Mouse (Mus musculus) lung, postnatal 36 days (tissue): ENCODE measurements around the gene Lins1.

Experiments used
- DNase-seq: peaks from one replicate; pipeline ENCODE4 v3.0.0; 2022; ENCODE audit warnings: mixed read lengths

Lins1 gene

GRCm38 (mm10) chr7:66733882-66734281 is 44.2 kb downstream of the Lins1 start:
- DNase-seq: no peak

- DNase-seq: no peak
These were observed 44.8 kb downstream of the Lins1 start for GRCm38 (mm10) chr7:66734466-66734865.

- DNase-seq: peak; percentile 28
These were observed 45.3 kb downstream of the Lins1 start for GRCm38 (mm10) chr7:66734993-66735392.

GRCm38 (mm10) chr7:66737418-66737817 is 47.7 kb downstream of the Lins1 start:
- DNase-seq: no peak

GRCm38 (mm10) chr7:66741008-66741407 is 51.3 kb downstream of the Lins1 start:
- DNase-seq: no peak

- DNase-seq: no peak
These were observed 51.7 kb downstream of the Lins1 start for GRCm38 (mm10) chr7:66741412-66741811.

GRCm38 (mm10) chr7:66743377-66743781 is 53.7 kb downstream of the Lins1 start, which contains the start of gene Cers3:
Cers3 (plus strand) TSS chr7:66743504.
- DNase-seq: peak; percentile 22

- DNase-seq: no peak
These were observed 57.3 kb downstream of the Lins1 start for GRCm38 (mm10) chr7:66746972-66747371.

GRCm38 (mm10) chr7:66749998-66750397 is 60.3 kb downstream of the Lins1 start:
- DNase-seq: peak; percentile 10

- DNase-seq: no peak
These were observed 64.1 kb downstream of the Lins1 start for GRCm38 (mm10) chr7:66753816-66754215.

GRCm38 (mm10) chr7:66755611-66756010 is 65.9 kb downstream of the Lins1 start:
- no peak for DNase-seq
